Mouse (Mus musculus) CD4-positive helper T cell, adult 2 months (primary cell): Measurements from ENCODE around the gene Rnf40.

Experiments used
- DNase-seq: peaks from one replicate; pipeline ENCODE4 v3.0.0-alpha.2; 2012; ENCODE audit warnings: low read depth, missing footprints, low spot score

Gene Rnf40

DNA sequence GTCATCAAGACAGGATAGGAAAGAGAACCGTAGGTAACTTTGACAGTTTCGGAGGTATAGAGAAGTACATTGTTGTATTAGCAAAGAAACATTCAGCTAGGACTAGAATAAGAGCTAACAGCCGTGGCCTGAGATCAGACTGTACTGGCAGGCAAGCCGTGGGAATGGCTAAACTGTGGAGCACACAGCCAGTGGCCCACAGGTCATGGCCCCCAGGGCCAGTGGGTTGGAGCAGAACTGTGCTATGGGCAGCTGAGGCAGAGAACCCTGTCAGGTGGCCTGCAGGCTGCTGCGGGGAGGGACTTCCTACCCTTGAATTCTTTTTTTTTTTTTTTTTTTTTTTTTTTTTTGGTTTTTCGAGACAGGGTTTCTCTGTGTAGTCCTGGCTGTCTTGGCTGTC, 60.6 kb downstream of the Rnf40 start:
- no peak for DNase-seq

DNA sequence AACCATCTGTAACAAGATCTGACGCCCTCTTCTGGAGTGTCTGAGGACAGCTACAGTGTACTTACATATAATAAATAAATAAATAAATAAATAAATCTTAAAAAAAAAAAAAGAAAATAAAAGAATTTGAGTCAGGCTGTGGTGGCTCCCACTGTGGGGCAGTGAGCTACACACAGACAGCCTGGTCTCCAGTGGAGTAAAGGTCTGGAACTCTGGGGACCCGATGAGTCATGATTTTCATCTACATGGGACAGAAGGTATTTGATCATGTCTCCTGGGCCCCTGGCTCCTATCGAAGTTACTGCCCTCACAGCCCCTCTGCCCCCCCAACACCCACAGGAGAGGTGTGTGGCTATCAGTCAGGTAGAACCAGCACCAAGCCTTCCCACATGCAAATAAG, 63.1 kb downstream of the Rnf40 start:
- DNase-seq, result no peak

DNA sequence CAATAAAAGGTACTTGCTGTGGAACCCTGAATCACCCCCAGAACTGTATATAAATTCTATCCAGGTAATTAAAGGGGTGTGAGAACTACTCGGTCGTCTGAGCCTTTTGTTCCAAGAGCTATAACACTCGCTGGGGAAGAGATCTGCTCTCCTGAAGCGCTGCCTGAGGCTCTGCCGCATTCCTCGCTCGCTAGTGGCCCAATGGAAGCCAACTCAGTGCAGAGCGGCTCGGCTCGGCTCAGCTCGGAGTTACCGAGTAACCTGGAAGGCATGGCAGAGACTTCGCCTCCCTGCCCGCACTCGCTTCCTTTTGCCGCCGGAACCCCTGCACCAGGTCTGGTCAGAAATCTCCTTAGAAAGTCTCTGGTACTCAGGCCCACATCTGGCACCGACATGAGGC, 63.5 kb downstream of the Rnf40 start:
- DNase-seq, result no peak

DNA sequence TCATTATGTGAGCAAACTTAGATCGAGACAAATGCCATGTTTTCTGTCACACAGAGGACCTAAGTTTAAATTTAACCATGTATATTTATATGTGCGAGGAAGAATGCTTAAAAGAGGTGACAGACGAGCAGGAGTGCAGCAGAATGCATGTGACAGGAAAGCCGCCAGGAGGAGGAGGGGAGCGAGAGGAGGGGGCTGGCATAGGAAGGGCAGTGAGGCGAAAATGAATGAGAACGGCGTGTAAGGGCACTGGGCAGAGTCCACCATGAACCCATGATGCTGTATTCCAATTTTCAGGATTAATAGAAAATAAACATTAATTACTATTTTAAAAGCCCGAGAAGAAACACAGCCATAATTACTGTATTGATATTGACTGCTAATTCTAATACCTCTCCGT, 65.8 kb downstream of the Rnf40 start:
- DNase-seq, result no peak
